Mouse (Mus musculus) myocyte (in vitro differentiated cells): ENCODE results near the gene Exoc3l. TPM values are rescaled to one million over a fixed set of nuclear protein-coding genes. Genes with fewer than 3 reads are reported as not detected.

Experiments used
- H3K27me3 ChIP-seq: one replicate; pipeline ENCODE4 v1.6.1; 2011; ENCODE audit not compliant: control insufficient read depth, insufficient read depth, insufficient read length
- H3K36me3 ChIP-seq: one replicate; pipeline ENCODE4 v1.6.1; 2011; ENCODE audit not compliant: control insufficient read depth, insufficient read depth
- H3K4me2 ChIP-seq: one replicate; pipeline ENCODE4 v1.6.1; 2011; ENCODE audit warnings: low read depth, control low read depth
- H3K4me3 ChIP-seq: one replicate; pipeline ENCODE4 v1.5.1; 2011; ENCODE audit warnings: mild to moderate bottlenecking, control low read depth, moderate library complexity
- H3K79me2 ChIP-seq: one replicate; pipeline ENCODE4 v1.6.1; 2011; ENCODE audit not compliant: control insufficient read depth, insufficient read depth
- H3ac ChIP-seq: one replicate; pipeline ENCODE4 v1.6.1; 2011; ENCODE audit not compliant: control insufficient read depth, insufficient read length
- CEBPB ChIP-seq: IDR thresholded peaks from 2 replicates; pipeline ENCODE4 v1.6.1; 2011; ENCODE audit warnings: mild to moderate bottlenecking, moderate library complexity; ENCODE audit not compliant: poor library complexity, insufficient read depth, severe bottlenecking
- E2F4 ChIP-seq: IDR thresholded peaks from one replicate; pipeline ENCODE4 v1.6.1; 2011; ENCODE audit warnings: mild to moderate bottlenecking, control low read depth, moderate library complexity; ENCODE audit not compliant: insufficient read depth
- MAX ChIP-seq: IDR thresholded peaks from one replicate; pipeline ENCODE4 v1.6.1; 2011; ENCODE audit warnings: low read depth, mild to moderate bottlenecking, control low read depth
- MYOD1 ChIP-seq, 3 experiments: IDR thresholded peaks; one replicate each; pipeline ENCODE4 v1.6.1; 2011; ENCODE audit warnings: control low read depth in 2 of 3, low read depth in 2 of 3, mild to moderate bottlenecking in 2 of 3, moderate library complexity in 1 of 3; ENCODE audit not compliant: insufficient read length in 2 of 3, control insufficient read depth in 1 of 3
- MYOG ChIP-seq, 3 experiments: IDR thresholded peaks; one replicate each; pipeline ENCODE4 v1.6.1; 2011; ENCODE audit warnings: control low read depth in 2 of 3, low read depth in 2 of 3, mild to moderate bottlenecking in 2 of 3; ENCODE audit not compliant: insufficient read length in 2 of 3, control insufficient read depth in 1 of 3, insufficient read depth in 1 of 3
- POLR2A ChIP-seq: IDR thresholded peaks from one replicate; pipeline ENCODE4 v1.6.1; 2011; ENCODE audit warnings: low read depth, mild to moderate bottlenecking, control low read depth, moderate library complexity; ENCODE audit not compliant: insufficient read length
- POLR2AphosphoS2 ChIP-seq: IDR thresholded peaks from one replicate; pipeline ENCODE4 v1.6.1; 2011; ENCODE audit warnings: low read depth, control low read depth; ENCODE audit not compliant: insufficient read length
- REST ChIP-seq: IDR thresholded peaks from one replicate; pipeline ENCODE4 v1.6.1; 2011; ENCODE audit warnings: mild to moderate bottlenecking, control low read depth, moderate library complexity; ENCODE audit not compliant: insufficient read depth, insufficient read length
- SRF ChIP-seq: IDR thresholded peaks from one replicate; pipeline ENCODE4 v1.6.1; 2011; ENCODE audit warnings: low read depth; ENCODE audit not compliant: control insufficient read depth, insufficient read length
- TCF12 ChIP-seq: IDR thresholded peaks from one replicate; pipeline ENCODE4 v1.6.1; 2011; ENCODE audit warnings: mild to moderate bottlenecking, control low read depth; ENCODE audit not compliant: poor library complexity, insufficient read depth, severe bottlenecking
- TCF3 ChIP-seq: IDR thresholded peaks from one replicate; pipeline ENCODE4 v1.6.1; 2011; ENCODE audit warnings: low read depth, control low read depth; ENCODE audit not compliant: insufficient read length
- USF1 ChIP-seq: IDR thresholded peaks from one replicate; pipeline ENCODE4 v1.6.1; 2011; ENCODE audit warnings: low read depth, mild to moderate bottlenecking, control low read depth, moderate library complexity
- polyA plus RNA-seq: library from polyadenylated mRNA; unstranded; fragments of >200 nt; fragmentation: generic; extraction: Trizol; gene quantifications from one replicate; pipeline ENCODE4 v1.2.1, GENCODE M21; 2012; ENCODE audit warnings: missing spikeins

The Exoc3l gene
- polyA plus RNA-seq, 1 experiment, result 23.4 TPM

DNA sequence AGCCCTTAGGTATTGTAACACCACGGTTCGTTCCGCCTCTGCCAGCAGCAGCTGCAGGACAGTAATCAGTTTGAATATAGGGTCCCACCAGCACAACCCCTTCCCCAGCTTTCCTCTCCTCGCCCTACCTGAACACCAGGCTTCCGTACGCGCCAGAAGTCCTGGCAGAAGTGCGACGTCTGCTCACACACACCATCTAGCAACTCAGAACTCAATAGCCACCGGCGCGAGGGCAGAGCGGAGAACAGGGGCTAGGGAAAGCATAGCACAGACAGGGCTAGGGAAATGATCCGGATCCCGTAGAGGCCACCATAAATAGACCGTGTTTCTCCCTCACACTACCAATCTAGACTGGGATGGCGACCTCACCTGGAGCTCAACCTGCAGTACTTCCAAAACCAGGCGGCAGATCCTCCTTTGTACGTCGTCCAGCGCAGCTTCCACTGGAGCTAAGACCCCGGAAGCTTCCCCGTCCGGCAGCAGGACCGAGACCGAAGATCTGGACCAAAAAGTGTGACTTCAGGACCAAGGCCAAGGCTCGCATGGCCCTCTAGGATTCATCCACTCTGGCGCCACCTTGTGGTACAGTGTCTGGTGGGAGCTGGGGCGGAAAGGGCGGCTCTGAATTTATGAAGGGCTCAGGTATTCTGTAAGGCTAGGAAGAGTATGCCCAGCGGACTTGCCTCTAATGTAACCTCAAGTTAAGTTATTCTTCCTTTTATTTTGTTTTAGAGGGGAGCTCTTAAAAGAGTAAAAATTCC, 5.2 kb downstream of the Exoc3l start:
- Histone ChIP-seq H3K4me3 (peak overlapping the region; percentile 35), H3K27me3 (no peaks in the 10 kb centered on the region), H3K79me2 (peaks cover 23% of the 10 kb centered on the region), H3K4me2 (peak overlapping the region; percentile 93), H3ac (no peak overlapping the region), H3K36me3 (no peaks in the 10 kb centered on the region)
- TF ChIP-seq E2F4, result no peak
- TF ChIP-seq POLR2AphosphoS2, result no peak
- peak; percentile 95 for TF ChIP-seq REST
- TF ChIP-seq MYOD1 (IDR thresholded peaks at IDR 0.05; ENCODE audit: control insufficient read depth in 1 of 3, insufficient read length in 2 of 3, low read depth in 2 of 3), result no peak

DNA sequence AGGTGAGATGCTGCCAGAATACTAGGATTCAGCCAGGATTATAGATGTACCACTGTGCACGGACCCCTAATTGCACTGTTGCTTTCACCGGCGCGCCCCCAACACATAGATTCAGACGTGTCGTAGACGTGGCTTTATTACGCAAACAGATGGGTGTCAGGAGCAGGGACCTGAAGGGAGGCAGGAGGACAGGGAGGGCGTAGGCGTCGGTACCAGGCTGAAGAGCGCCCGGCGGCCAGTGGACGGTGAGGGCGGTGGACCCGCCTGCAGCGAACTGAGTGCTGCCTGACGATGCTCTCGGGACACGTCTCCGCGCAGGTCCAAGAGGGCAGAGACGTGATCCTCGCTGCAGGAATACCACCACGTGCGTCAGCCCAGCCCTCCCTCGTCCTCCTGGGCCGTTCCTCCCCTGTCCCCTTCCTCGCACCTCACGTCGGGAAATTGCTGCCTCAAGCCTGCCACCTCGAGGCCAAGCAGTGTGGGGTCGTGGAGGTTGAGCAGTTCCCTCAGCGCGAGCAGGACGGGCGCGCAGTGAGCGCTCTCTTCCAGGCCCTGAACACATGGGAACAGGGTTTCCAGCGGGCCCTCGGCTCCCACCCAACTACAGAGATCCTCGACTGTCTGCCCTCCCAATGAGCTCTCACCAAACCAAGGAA, 6.0 kb downstream of the Exoc3l start, which contains the start of gene 4931428F04Rik:
Gene 4931428F04Rik (minus strand): TSS at position 60 of the 656 bp plus-strand sequence.
- no peaks in the 10 kb centered on the region for H3K36me3 ChIP-seq
- H3K79me2 ChIP-seq, result peaks cover 23% of the 10 kb centered on the region
- H3ac ChIP-seq, result peak within 1 kb of the TSS; percentile 2
- TF ChIP-seq USF1 (no peak), POLR2AphosphoS2 (peak; percentile 65), REST (peak; percentile 63), CEBPB (no peak), SRF (no peak)
- peak within 1 kb of the TSS; percentile 35 for H3K4me3 ChIP-seq
- no peaks in the 10 kb centered on the region for H3K27me3 ChIP-seq
- H3K4me2 ChIP-seq, result peak within 1 kb of the TSS; percentile 93

DNA sequence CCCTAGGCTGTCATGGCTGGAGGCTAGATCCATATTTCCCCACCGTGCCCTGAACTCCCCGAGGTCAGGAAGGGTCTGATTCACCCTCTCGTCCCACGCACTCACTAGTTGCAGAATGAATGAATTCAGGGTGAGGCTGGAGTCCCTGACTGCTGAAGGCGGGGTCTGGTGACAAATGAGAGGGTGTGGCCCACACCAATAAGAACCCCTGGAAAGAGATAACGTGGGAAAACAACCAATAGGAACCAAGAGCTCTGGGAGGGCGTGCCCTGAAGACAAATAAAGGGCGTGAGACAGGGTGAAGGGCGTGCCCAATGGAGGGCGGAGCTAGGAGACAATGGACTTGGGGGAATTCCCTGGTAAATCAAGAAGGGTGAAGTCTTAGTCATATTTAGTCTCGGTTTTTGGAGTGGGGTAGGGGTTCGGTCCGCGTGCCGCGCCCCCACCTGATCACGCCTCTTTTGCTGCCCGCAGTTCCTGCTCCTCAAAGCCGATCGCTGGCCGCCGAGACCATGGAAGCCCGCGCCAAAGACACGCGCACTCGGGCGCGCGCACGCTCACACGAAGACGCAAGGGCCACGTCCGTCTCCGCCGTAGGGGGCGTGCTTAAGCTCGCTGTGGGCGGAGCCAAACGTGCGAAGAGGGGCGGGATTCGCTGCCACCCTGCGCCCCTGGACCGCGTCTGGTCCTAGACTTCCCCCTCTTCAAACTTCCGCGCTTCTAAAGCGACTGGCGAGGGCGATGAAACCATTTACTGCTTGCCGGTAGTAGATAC, 6.8 kb downstream of the Exoc3l start:
- no peaks in the 10 kb centered on the region for H3K27me3 ChIP-seq
- peak overlapping the region; percentile 93 for H3K4me2 ChIP-seq
- peaks cover 23% of the 10 kb centered on the region for H3K79me2 ChIP-seq
- H3K36me3 ChIP-seq, result no peaks in the 10 kb centered on the region
- peak overlapping the region; percentile 2 for H3ac ChIP-seq
- TF ChIP-seq CEBPB (no peak), MYOG (IDR thresholded peaks at IDR 0.05; ENCODE audit: control insufficient read depth in 1 of 3, insufficient read depth in 1 of 3, insufficient read length in 2 of 3, low read depth in 2 of 3) (peak in 1 of 3 experiments; percentile 18), MYOD1 (IDR thresholded peaks at IDR 0.05; ENCODE audit: control insufficient read depth in 1 of 3, insufficient read length in 2 of 3, low read depth in 2 of 3) (no peak), E2F4 (no peak), USF1 (no peak), REST (no peak), TCF12 (no peak), POLR2AphosphoS2 (peak; percentile 71), TCF3 (no peak), MAX (no peak), POLR2A (peak; percentile 84), SRF (peak; percentile 36)
- peak overlapping the region; percentile 35 for H3K4me3 ChIP-seq

DNA sequence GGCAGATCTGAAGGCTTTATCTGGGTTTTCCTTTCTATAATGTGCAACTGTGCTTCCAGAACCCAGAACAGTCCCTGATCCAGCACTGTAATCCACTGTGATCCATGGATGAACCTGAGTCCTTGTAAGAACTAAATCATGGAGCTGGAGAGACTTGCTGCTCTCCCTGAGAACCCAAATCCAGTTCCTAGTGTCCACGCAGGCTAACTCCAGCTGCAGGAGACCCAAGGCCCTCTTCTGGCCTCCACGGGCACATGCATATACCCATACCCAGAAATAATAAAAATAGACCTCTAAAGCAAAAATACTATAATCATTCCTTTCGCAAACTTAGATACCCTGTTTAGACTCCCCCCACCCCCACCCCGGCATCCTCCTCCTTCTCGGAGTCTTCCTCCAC, 7.7 kb downstream of the Exoc3l start:
- TF ChIP-seq SRF, result no peak
- no peak for TF ChIP-seq MAX
- TF ChIP-seq E2F4, result no peak
- no peak for TF ChIP-seq TCF12
- TF ChIP-seq CEBPB, result no peak
- TF ChIP-seq USF1, result no peak
- TF ChIP-seq TCF3, result no peak
- TF ChIP-seq REST, result no peak
- TF ChIP-seq POLR2A, result no peak
- no peak for TF ChIP-seq MYOG (IDR thresholded peaks at IDR 0.05; ENCODE audit: control insufficient read depth in 1 of 3, insufficient read depth in 1 of 3, insufficient read length in 2 of 3, low read depth in 2 of 3)
- TF ChIP-seq MYOD1 (IDR thresholded peaks at IDR 0.05; ENCODE audit: control insufficient read depth in 1 of 3, insufficient read length in 2 of 3, low read depth in 2 of 3), result no peak
- TF ChIP-seq POLR2AphosphoS2, result no peak
- Histone ChIP-seq H3ac (no peak overlapping the region), H3K4me2 (peak overlapping the region; percentile 87), H3K27me3 (no peaks in the 10 kb centered on the region), H3K4me3 (peak overlapping the region; percentile 35), H3K36me3 (no peaks in the 10 kb centered on the region), H3K79me2 (peaks cover 23% of the 10 kb centered on the region)
